Mouse (Mus musculus): ENCODE measurements around the gene Cxcl9.

Gene Cxcl9

GRCm38 (mm10) chr5:92340606-92341005 lies 12.7 kb upstream of the Cxcl9 start:
- DNase-seq (ENCODE audit: inconsistent ontology term), result no peak

- no peak for DNase-seq (ENCODE audit: inconsistent ontology term)
Measured at GRCm38 (mm10) chr5:92336743-92337142, 8.9 kb upstream of the Cxcl9 start.

GRCm38 (mm10) chr5:92332359-92332840 lies 4.5 kb upstream of the Cxcl9 start:
- DNase-seq (ENCODE audit: inconsistent ontology term), result peak; percentile 16

- no peak for DNase-seq (ENCODE audit: inconsistent ontology term)
Measured at GRCm38 (mm10) chr5:92331635-92332338, 3.9 kb upstream of the Cxcl9 start, which contains the start of gene Art3. Gene Art3, plus strand, starts transcription at chr5:92331827.

GRCm38 (mm10) chr5:92331122-92331521 lies 3.2 kb upstream of the Cxcl9 start:
- no peak for DNase-seq (ENCODE audit: inconsistent ontology term)

- DNase-seq (ENCODE audit: inconsistent ontology term), result no peak
Measured at GRCm38 (mm10) chr5:92327367-92327766, 512 bp downstream of the Cxcl9 start.

- peak; percentile 13 for DNase-seq (ENCODE audit: inconsistent ontology term)
Measured at GRCm38 (mm10) chr5:92323264-92323663, 4.6 kb downstream of the Cxcl9 start.

GRCm38 (mm10) chr5:92322612-92323011 lies 5.3 kb downstream of the Cxcl9 start:
- DNase-seq (ENCODE audit: inconsistent ontology term), result no peak

- DNase-seq (ENCODE audit: inconsistent ontology term), result no peak
Measured at GRCm38 (mm10) chr5:92321631-92322400, 6.1 kb downstream of the Cxcl9 start.

GRCm38 (mm10) chr5:92318596-92318995 lies 9.3 kb downstream of the Cxcl9 start:
- DNase-seq (ENCODE audit: inconsistent ontology term), result no peak

- DNase-seq (ENCODE audit: inconsistent ontology term), result no peak
Measured at GRCm38 (mm10) chr5:92318119-92318518, 9.8 kb downstream of the Cxcl9 start.

- no peak for DNase-seq (ENCODE audit: inconsistent ontology term)
Measured at GRCm38 (mm10) chr5:92313776-92314175, 14.1 kb downstream of the Cxcl9 start.

- peak; percentile 60 for DNase-seq (ENCODE audit: inconsistent ontology term)
Measured at GRCm38 (mm10) chr5:92312046-92312715, 15.7 kb downstream of the Cxcl9 start.

- DNase-seq (ENCODE audit: inconsistent ontology term), result peak; percentile 89
Measured at GRCm38 (mm10) chr5:92309681-92310511, 18.0 kb downstream of the Cxcl9 start, which contains the start of gene Sdad1. Gene Sdad1, minus strand, starts transcription at chr5:92310479.

- DNase-seq (ENCODE audit: inconsistent ontology term), result no peak
Measured at GRCm38 (mm10) chr5:92304291-92304690, 23.6 kb downstream of the Cxcl9 start.

- no peak for DNase-seq (ENCODE audit: inconsistent ontology term)
Measured at GRCm38 (mm10) chr5:92302149-92302840, 25.6 kb downstream of the Cxcl9 start.

GRCm38 (mm10) chr5:92294525-92294924 lies 33.4 kb downstream of the Cxcl9 start:
- DNase-seq (ENCODE audit: inconsistent ontology term), result no peak

- DNase-seq (ENCODE audit: inconsistent ontology term), result no peak
Measured at GRCm38 (mm10) chr5:92291652-92292414, 36.0 kb downstream of the Cxcl9 start.

- no peak for DNase-seq (ENCODE audit: inconsistent ontology term)
Measured at GRCm38 (mm10) chr5:92287840-92288239, 40.0 kb downstream of the Cxcl9 start.

GRCm38 (mm10) chr5:92283107-92283506 lies 44.8 kb downstream of the Cxcl9 start:
- no peak for DNase-seq (ENCODE audit: inconsistent ontology term)
